Mouse (Mus musculus) left cerebral cortex, postnatal 14 days (tissue): Measurements from ENCODE around the gene Cspg5. TPM values are rescaled to one million over a fixed set of nuclear protein-coding genes. Genes with fewer than 3 reads are reported as not detected.

Experiments
- DNase-seq, 2 experiments: peaks; one replicate each; pipeline ENCODE4 v3.0.0; 2021 to 2022; ENCODE audit warnings: low spot score in 2 of 2, mixed read lengths in 1 of 2
- intact Hi-C: fragments of 180-260 bp; cut with DNase I; formaldehyde crosslinking; loops from one replicate; pipeline ENCODE4 v1.15.1; 2025
- microRNA-seq, 2 experiments: library from miRNA; unstranded; fragments of <30 nt; microRNA quantifications; one replicate each; pipeline ENCODE4 v1.2.0; 2022
- total RNA-seq, 2 experiments: library from RNA; stranded (reverse); gene quantifications; 2 replicates each; pipeline ENCODE4 v1.2.3; 2021

Gene Cspg5
- total RNA-seq, 2 experiments from 2014 or later, result 423 to 475 TPM

DNA sequence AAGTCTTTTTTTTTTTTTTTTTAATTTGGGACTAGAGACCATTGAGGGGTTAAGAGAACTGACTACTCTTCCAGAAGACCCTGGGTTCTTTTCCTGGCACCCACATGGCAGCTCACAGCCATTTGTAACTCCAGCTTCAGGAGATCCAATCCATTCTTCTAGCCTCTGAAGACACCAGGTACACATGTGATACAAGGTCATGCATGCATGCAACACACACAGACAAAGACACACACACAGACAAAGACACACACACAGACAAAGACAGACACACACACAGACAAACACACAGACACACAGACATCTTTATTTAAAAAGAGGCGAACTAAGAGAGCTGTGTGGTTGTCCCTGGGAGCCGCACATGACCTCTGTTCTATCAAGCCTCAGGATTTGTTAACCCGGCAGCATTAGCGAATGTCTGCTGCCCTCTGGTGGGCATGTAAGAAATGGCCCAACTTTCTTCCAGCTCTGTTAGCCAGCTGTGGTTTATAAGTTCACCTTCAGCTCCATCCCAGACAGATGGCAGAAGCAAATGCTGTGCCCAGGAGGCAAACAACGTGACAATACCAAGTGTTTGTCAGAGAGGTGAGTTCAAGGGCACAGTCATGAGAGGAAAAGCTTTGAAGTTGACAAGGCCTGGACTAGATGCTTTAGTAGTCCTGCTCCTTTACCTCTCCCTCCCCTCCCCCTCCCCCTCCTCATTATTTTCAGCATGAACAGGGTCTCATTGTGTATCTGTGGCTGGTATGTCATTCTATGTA lies 53.5 kb downstream of the Cspg5 start:
- intact Hi-C loops, result loop anchor here (5.0 to 10.0 kb wide), 2 partner anchors 125 to 402 kb away; no protein-coding TSS in a partner anchor
- DNase-seq, result peak; percentile 92 to 94

DNA sequence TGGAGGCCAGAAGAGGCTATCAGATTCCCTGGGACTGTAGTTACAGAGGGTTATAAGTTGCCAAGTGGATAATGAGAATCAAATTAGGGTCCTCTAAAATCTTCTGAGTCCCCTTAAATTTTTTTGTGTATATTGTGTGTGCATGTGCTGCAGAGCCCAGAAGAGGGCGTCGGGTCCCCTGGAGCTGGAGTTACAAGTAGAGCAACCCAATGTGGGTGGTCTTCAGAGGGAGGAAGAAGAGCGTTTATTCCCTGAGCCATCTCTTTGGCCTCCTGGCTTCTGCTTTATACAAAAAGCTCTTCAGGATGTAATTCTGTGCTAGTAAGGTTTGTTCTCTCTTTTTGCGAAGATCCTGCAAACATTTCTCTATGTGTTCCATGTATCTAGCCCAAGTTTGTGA lies 60.9 kb downstream of the Cspg5 start:
- intact Hi-C loops, result no loop called here
- peak; percentile 19 to 44 for DNase-seq

DNA sequence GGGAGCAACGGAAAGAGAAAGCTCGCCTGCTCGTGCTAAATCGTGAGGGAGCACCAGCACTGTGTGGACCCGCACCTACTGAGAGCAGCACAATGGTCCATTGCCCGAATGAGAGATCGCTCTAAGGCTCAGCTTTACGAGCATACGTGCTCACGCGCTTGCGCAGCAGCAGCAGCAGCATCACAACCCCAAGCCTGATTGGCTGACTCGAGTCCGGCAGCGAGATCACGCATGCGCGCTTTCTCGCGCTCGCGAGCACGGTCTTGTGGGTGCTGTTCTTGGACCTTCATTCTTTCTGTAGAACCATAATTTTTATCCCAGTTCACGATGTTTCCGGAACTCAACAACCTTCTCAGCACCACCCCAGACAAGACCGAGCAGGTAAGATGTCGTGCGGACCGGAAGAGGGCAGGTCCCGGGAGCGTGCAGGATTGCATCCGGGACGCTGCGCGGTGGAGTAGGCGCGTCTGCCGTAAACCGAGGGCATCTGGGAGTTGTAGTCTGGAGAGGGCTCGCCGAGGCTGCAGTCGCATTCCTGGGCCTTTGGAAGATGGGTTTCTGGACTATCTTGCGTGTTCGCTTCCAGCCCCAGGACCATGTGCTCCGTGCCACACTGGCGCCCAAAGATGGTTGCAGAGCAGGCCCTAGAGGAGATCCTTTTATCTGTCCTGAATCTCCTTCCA lies 61.5 kb downstream of the Cspg5 start, which contains the start of gene Elp6:
Gene Elp6 (plus strand): TSS at position 205 of the 683 bp plus-strand sequence.
- DNase-seq, result peak; percentile 90 to 94
- intact Hi-C loops, result no loop called here

DNA sequence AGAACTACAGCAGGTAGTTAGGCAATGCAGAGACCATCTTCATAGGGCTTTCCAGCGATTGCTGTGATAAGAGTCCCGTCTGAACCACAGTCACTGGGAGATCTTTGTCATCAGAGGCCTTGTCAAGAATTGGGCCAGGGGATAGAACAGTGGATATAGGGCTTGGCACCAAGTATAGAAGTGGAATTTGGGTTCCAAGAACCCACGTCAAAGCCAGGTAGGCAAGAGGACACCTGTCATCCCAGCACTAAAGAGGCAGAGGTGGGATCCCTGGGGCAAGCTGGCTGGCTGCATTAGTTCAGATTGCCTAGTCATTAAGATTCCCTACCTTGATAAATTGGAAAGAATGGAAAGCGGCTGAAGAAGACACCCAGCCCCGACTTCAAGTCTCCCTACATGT lies 62.8 kb downstream of the Cspg5 start:
- intact Hi-C loops, result no loop called here
- DNase-seq, result no peak

Small RNAs within 50 kb of the gene (microRNA-seq; reads per million reads assigned to microRNA genes)
- 49.3 to 81.5 reads per million in 2 experiments for gene Mir6236

Other genes starting within 250 kb of the Cspg5 start
- 10 to 100 TPM; 67.8 to 68.7 TPM for gene Smarcc1, start 126.1 kb upstream of the Cspg5 start, total RNA-seq
- gene Dhx30, start 126.0 kb upstream of the Cspg5 start, total RNA-seq, result 100 to 1,000 TPM; 153 to 158 TPM
- 10 to 100 TPM; 12.1 to 14.3 TPM for gene Elp6, start 61.4 kb downstream of the Cspg5 start, total RNA-seq
- 100 to 1,000 TPM in 1 of 2 experiments, 10 to 100 TPM in 1; 92.2 to 114 TPM for gene Scap, start 89.5 kb downstream of the Cspg5 start, total RNA-seq
- gene Ptpn23, start 164.4 kb downstream of the Cspg5 start, total RNA-seq, result 10 to 100 TPM; 54.2 to 59.7 TPM
- under 1 TPM in 1 of 2 experiments, not detected in 1; 0.63 TPM for gene Ngp, start 176.0 kb downstream of the Cspg5 start, total RNA-seq
- 10 to 100 TPM; 31.4 to 33.8 TPM for gene Klhl18, start 232.9 kb downstream of the Cspg5 start, total RNA-seq
- gene Kif9, start 233.2 kb downstream of the Cspg5 start, total RNA-seq, result 1 to 10 TPM; 4.6 to 6.4 TPM